Mouse (Mus musculus): ENCODE measurements around the gene Prr15.

DNA sequence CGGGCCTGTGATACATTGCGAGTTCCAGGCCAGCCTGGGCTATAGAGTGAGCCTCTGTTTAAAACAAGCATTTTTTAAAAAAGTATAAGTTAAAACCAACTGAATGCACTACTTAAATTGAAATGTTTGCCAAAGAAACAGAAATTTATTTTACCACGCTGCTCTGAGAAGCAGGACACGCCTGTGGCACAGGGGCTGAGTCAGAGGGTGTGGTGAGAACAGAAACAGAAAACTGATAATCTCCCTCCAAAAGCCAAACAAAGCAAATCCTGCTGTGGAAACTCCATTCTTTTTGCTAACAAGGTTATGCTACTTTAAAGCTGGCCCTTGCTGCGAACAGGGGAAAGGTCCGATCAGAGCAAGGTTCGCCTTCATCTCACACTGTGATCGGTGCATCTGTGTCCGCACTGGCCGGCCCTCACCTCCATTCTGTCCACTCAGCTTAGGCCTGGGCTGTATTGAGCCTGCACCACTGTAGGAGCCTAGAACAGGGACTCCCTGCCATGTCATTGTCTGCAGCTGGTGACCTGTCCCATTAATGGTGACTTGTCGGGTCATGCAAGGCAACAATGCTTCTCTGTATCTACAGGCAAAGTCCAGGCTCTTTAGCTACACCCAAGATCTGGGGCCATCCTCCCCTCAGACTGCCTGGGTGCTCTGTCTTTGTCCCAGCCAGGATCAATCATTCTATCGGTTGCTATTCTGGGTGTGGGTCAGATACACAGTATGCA, 38.9 kb downstream of the Prr15 start:
- no peak for TF ChIP-seq CTCF (conservative IDR thresholded peaks at IDR 0.05; ENCODE audit: low read length)
- no peak for TF ChIP-seq NANOG (IDR thresholded peaks at IDR 0.05; ENCODE audit: borderline replicate concordance, low read length)
